Mouse (Mus musculus) macrophage (primary cell): ENCODE results near the gene Kdelr1. TPM values are rescaled to one million over a fixed set of nuclear protein-coding genes. Genes with fewer than 3 reads are reported as not detected.

Experiments
- polyA plus RNA-seq: library from polyadenylated mRNA; stranded (reverse); fragments of 250-400 nt; gene quantifications from 3 replicates; pipeline ENCODE4 v1.2.4, GENCODE M21; 2018; ENCODE audit warnings: inconsistent platforms

The Kdelr1 gene
- polyA plus RNA-seq, 1 experiment from 2014 or later, result 125 TPM

Other genes starting within 250 kb of the Kdelr1 start
- 0.04 to 0.08 TPM (median 0.07 TPM) in 3 replicates for gene Rasip1, start 245.3 kb upstream of the Kdelr1 start, polyA plus RNA-seq
- not detected in 3 replicates for gene Mamstr, start 232.8 kb upstream of the Kdelr1 start, polyA plus RNA-seq
- not detected in 3 replicates for gene Fut2, start 206.4 kb upstream of the Kdelr1 start, polyA plus RNA-seq
- gene Ntn5, start 188.8 kb upstream of the Kdelr1 start, polyA plus RNA-seq, result not detected in 3 replicates
- gene Sec1, start 178.4 kb upstream of the Kdelr1 start, polyA plus RNA-seq, result not detected in 3 replicates
- gene Car11, start 172.9 kb upstream of the Kdelr1 start, polyA plus RNA-seq, result 0.56 TPM in 1 of 3 replicates, not detected in the others
- gene Dbp, start 167.7 kb upstream of the Kdelr1 start, polyA plus RNA-seq, result 11.3 to 58.2 TPM (median 52.9 TPM) in 3 replicates
- 290 to 1,003 TPM (median 791 TPM) in 3 replicates for gene Rpl18, start 157.3 kb upstream of the Kdelr1 start, polyA plus RNA-seq
- 47.1 to 55.5 TPM (median 51.5 TPM) in 3 replicates for gene Sphk2, start 154.8 kb upstream of the Kdelr1 start, polyA plus RNA-seq
- gene Fam83e, start 151.6 kb upstream of the Kdelr1 start, polyA plus RNA-seq, result not detected in 3 replicates
- gene Spaca4, start 147.0 kb upstream of the Kdelr1 start, polyA plus RNA-seq, result not detected in 3 replicates
- gene Lmtk3, start 89.0 kb upstream of the Kdelr1 start, polyA plus RNA-seq, result 0.04 to 0.06 TPM in 2 of 3 replicates, not detected in the other
- 0.55 to 1.1 TPM (median 0.56 TPM) in 3 replicates for gene Sult2b1, start 88.1 kb upstream of the Kdelr1 start, polyA plus RNA-seq
- 42.8 to 66.2 TPM (median 50.0 TPM) in 3 replicates for gene Cyth2, start 58.2 kb upstream of the Kdelr1 start, polyA plus RNA-seq
- gene Kcnj14, start 48.0 kb upstream of the Kdelr1 start, polyA plus RNA-seq, result not detected in 3 replicates
- gene Grwd1, start 41.8 kb upstream of the Kdelr1 start, polyA plus RNA-seq, result 4.9 to 28.9 TPM (median 5.3 TPM) in 3 replicates
- gene Grin2d, start 5.6 kb downstream of the Kdelr1 start, polyA plus RNA-seq, result 0.11 to 0.12 TPM in 2 of 3 replicates, not detected in the other
- gene Syngr4, start 23.9 kb downstream of the Kdelr1 start, polyA plus RNA-seq, result not detected in 3 replicates
- gene Tmem143, start 24.2 kb downstream of the Kdelr1 start, polyA plus RNA-seq, result 11.6 to 13.1 TPM (median 12.8 TPM) in 3 replicates
- gene Emp3, start 48.6 kb downstream of the Kdelr1 start, polyA plus RNA-seq, result 271 to 666 TPM (median 552 TPM) in 3 replicates
- 0.65 to 1.0 TPM (median 1.0 TPM) in 3 replicates for gene Ccdc114, start 51.3 kb downstream of the Kdelr1 start, polyA plus RNA-seq
- gene Abcc6, start 157.5 kb downstream of the Kdelr1 start, polyA plus RNA-seq, result not detected in 3 replicates
- gene Nomo1, start 160.9 kb downstream of the Kdelr1 start, polyA plus RNA-seq, result 15.9 to 40.2 TPM (median 19.6 TPM) in 3 replicates
- gene Kcnj11, start 228.0 kb downstream of the Kdelr1 start, polyA plus RNA-seq, result not detected in 3 replicates